Mouse (Mus musculus) MEL (cell line): ENCODE results near the gene Rab44. TPM values are rescaled to one million over a fixed set of nuclear protein-coding genes. Genes with fewer than 3 reads are reported as not detected.

Experiments used
- DNase-seq: peaks from one replicate; pipeline ENCODE4 v3.0.0; 2011; ENCODE audit warnings: low read depth, low spot score
- H3K27ac ChIP-seq: 2 replicates; pipeline ENCODE4 v1.5.1; 2012; ENCODE audit warnings: low read depth, mild to moderate bottlenecking, control low read depth, low read length, moderate library complexity; ENCODE audit not compliant: control insufficient read depth
- H3K27me3 ChIP-seq, 2 experiments: fragments of 150-350 bp in 1 of 2; sonication (generic) in 1 of 2; 2 replicates each; pipeline ENCODE4 v1.6.1; 2012; ENCODE audit warnings: low read length in 2 of 2, mild to moderate bottlenecking in 2 of 2, improper control_type of control experiment in 1 of 2, moderate library complexity in 1 of 2; ENCODE audit not compliant: insufficient read depth in 2 of 2, control insufficient read depth in 1 of 2
- H3K36me3 ChIP-seq, 2 experiments: 2 replicates each; pipeline ENCODE4 v1.6.1; 2012 to 2014; ENCODE audit warnings: low read length in 2 of 2, improper control_type of control experiment in 1 of 2, inconsistent platforms in 1 of 2, mild to moderate bottlenecking in 1 of 2; ENCODE audit not compliant: insufficient read depth in 2 of 2, control insufficient read depth in 1 of 2
- H3K4me1 ChIP-seq, 2 experiments: fragments of 150-350 bp in 1 of 2; sonication (generic) in 1 of 2; 2 replicates each; pipeline ENCODE4 v1.6.1; 2012; ENCODE audit warnings: low read length in 2 of 2, improper control_type of control experiment in 1 of 2, mild to moderate bottlenecking in 1 of 2; ENCODE audit not compliant: insufficient read depth in 2 of 2, control insufficient read depth in 1 of 2
- H3K4me3 ChIP-seq, 2 experiments: fragments of 150-350 bp in 1 of 2; sonication (generic) in 1 of 2; 2 replicates each; pipeline ENCODE4 v1.5.1; 2012; ENCODE audit warnings: low read depth in 2 of 2, low read length in 2 of 2, mild to moderate bottlenecking in 2 of 2, moderate library complexity in 2 of 2, control low read depth in 1 of 2, improper control_type of control experiment in 1 of 2; ENCODE audit not compliant: control insufficient read depth in 1 of 2, insufficient read depth in 1 of 2
- H3K79me2 ChIP-seq: 2 replicates; pipeline ENCODE4 v1.6.1; 2012; ENCODE audit warnings: mild to moderate bottlenecking, low read length, moderate library complexity; ENCODE audit not compliant: control insufficient read depth, poor library complexity, insufficient read depth
- H3K9ac ChIP-seq: 2 replicates; pipeline ENCODE4 v1.6.1; 2012; ENCODE audit warnings: low read depth, mild to moderate bottlenecking, control low read depth, low read length, moderate library complexity; ENCODE audit not compliant: control insufficient read depth, poor library complexity, severe bottlenecking
- H3K9me3 ChIP-seq: fragments of 150-350 bp; sonication (generic); replicated peaks from 2 replicates; pipeline ENCODE4 v1.6.1; 2012; ENCODE audit warnings: mild to moderate bottlenecking, low read length, improper control_type of control experiment, moderate library complexity; ENCODE audit not compliant: insufficient read depth
- BHLHE40 ChIP-seq: IDR thresholded peaks from 2 replicates; pipeline ENCODE4 v1.6.1; 2012; ENCODE audit warnings: low read depth, mild to moderate bottlenecking, inconsistent platforms, low read length, improper control_type of control experiment, borderline replicate concordance
- CTCF ChIP-seq, 3 experiments: IDR thresholded peaks in 2 of 3; conservative IDR thresholded peaks in 1 of 3; 2 replicates each; pipeline ENCODE4 v1.5.1; 2011 to 2012; ENCODE audit warnings: low read length in 3 of 3, low read depth in 2 of 3, mild to moderate bottlenecking in 2 of 3, improper control_type of control experiment in 1 of 3, inconsistent platforms in 1 of 3, mixed read lengths in 1 of 3, moderate library complexity in 1 of 3; ENCODE audit not compliant: control insufficient read depth in 1 of 3, insufficient read depth in 1 of 3, poor library complexity in 1 of 3, severe bottlenecking in 1 of 3
- ELF1 ChIP-seq: IDR thresholded peaks from 2 replicates; pipeline ENCODE4 v1.6.1; 2014; ENCODE audit warnings: low read depth, mild to moderate bottlenecking, inconsistent platforms, low read length, improper control_type of control experiment, moderate library complexity
- ETS1 ChIP-seq: IDR thresholded peaks from 2 replicates; pipeline ENCODE4 v1.6.1; 2012; ENCODE audit warnings: low read depth, mild to moderate bottlenecking, inconsistent platforms, low read length, improper control_type of control experiment, moderate library complexity
- JUND ChIP-seq: IDR thresholded peaks from 2 replicates; pipeline ENCODE4 v1.6.1; 2011; ENCODE audit warnings: low read depth, mild to moderate bottlenecking, improper control_type of control experiment, low read length
- MAX ChIP-seq: IDR thresholded peaks from 2 replicates; pipeline ENCODE4 v1.6.1; 2011; ENCODE audit warnings: low read length, improper control_type of control experiment
- MAZ ChIP-seq: IDR thresholded peaks from 2 replicates; pipeline ENCODE4 v1.6.1; 2012; ENCODE audit warnings: low read depth, mild to moderate bottlenecking, inconsistent platforms, low read length, improper control_type of control experiment
- MYB ChIP-seq: IDR thresholded peaks from 2 replicates; pipeline ENCODE4 v1.6.1; 2011; ENCODE audit warnings: mild to moderate bottlenecking, low read depth, low read length, improper control_type of control experiment
- MYC ChIP-seq: IDR thresholded peaks from 2 replicates; pipeline ENCODE4 v1.6.1; 2011; ENCODE audit warnings: low read depth, mild to moderate bottlenecking, low read length, improper control_type of control experiment, moderate library complexity
- NRF1 ChIP-seq: IDR thresholded peaks from 2 replicates; pipeline ENCODE4 v1.6.1; 2014; ENCODE audit warnings: low read depth, mild to moderate bottlenecking, inconsistent platforms, low read length, improper control_type of control experiment, moderate library complexity; ENCODE audit not compliant: poor library complexity, insufficient read depth, severe bottlenecking
- POLR2A ChIP-seq, 2 experiments: IDR thresholded peaks; 2 replicates each; pipeline ENCODE4 v1.6.1; 2011 to 2012; ENCODE audit warnings: low read length in 2 of 2, mild to moderate bottlenecking in 2 of 2, control low read depth in 1 of 2, improper control_type of control experiment in 1 of 2, low read depth in 1 of 2, moderate library complexity in 1 of 2; ENCODE audit not compliant: control insufficient read depth in 1 of 2, insufficient read depth in 1 of 2, poor library complexity in 1 of 2
- RCOR1 ChIP-seq: IDR thresholded peaks from 2 replicates; pipeline ENCODE4 v1.6.1; 2012; ENCODE audit warnings: low read depth, mild to moderate bottlenecking, inconsistent platforms, low read length, improper control_type of control experiment
- USF1 ChIP-seq: IDR thresholded peaks from 2 replicates; pipeline ENCODE4 v1.6.1; 2014; ENCODE audit warnings: low read depth, mild to moderate bottlenecking, inconsistent platforms, low read length, improper control_type of control experiment, moderate library complexity
- USF2 ChIP-seq, 2 experiments: IDR thresholded peaks; 2 replicates each; pipeline ENCODE4 v1.6.1; 2011 to 2012; ENCODE audit warnings: improper control_type of control experiment in 2 of 2, low read length in 2 of 2, borderline replicate concordance in 1 of 2, inconsistent platforms in 1 of 2, low read depth in 1 of 2, mild to moderate bottlenecking in 1 of 2; ENCODE audit not compliant: insufficient read depth in 1 of 2
- ZC3H11A ChIP-seq: IDR thresholded peaks from 2 replicates; pipeline ENCODE4 v1.6.1; 2012; ENCODE audit warnings: low read depth, mild to moderate bottlenecking, inconsistent platforms, low read length, improper control_type of control experiment
- ZNF384 ChIP-seq: IDR thresholded peaks from 2 replicates; pipeline ENCODE4 v1.6.1; 2012; ENCODE audit warnings: low read depth, mild to moderate bottlenecking, inconsistent platforms, low read length, improper control_type of control experiment
- polyA plus RNA-seq, 2 experiments: library from polyadenylated mRNA; stranded (reverse) in 1 of 2; unstranded in 1 of 2; fragments of >175 nt in 1 of 2; fragments of >200 nt in 1 of 2; gene quantifications; 2 replicates each; pipeline versions ENCODE4 v1.2.1 to v1.2.4; 2012; ENCODE audit warnings: low replicate concordance in 2 of 2, low read depth in 1 of 2; ENCODE audit not compliant: insufficient read length in 2 of 2, insufficient read depth in 1 of 2, missing spikeins in 1 of 2
- total RNA-seq: library from RNA; depleted of rRNA; stranded (reverse); fragments of 300-350 nt; gene quantifications from 2 replicates; pipeline ENCODE4 v1.2.3, GENCODE M21; 2012

Gene Rab44
- total and polyA plus RNA-seq, 3 experiments, result 7.0 to 9.5 TPM; not detected in 1

DNA sequence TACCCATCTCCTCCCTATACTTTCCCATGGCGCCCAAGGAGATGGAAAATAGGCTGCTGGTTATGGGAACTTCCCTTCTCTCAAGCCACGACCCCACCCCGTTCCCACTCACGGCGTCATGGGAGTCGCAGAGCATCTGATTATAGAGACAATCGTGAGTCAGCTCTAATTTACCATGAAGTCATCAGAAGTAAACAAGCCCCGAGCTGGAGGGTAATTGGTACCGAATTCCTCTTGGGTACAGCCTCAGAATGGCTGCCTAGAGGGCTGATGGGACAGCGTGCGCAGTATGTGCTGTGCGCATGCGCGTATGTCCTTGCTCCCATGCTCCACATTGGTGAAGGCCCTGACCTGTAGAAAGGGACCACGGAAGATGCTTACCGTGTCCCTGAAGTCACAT is 42.5 kb downstream of the Rab44 start:
- no peak for TF ChIP-seq MYB
- no peak for TF ChIP-seq USF2 (IDR thresholded peaks at IDR 0.05; ENCODE audit: borderline replicate concordance in 1 of 2, insufficient read depth in 1 of 2, low read depth in 1 of 2, low read length in 2 of 2)
- TF ChIP-seq MYC, result no peak
- no peak for TF ChIP-seq CTCF (IDR thresholded peaks at IDR 0.05 in 2 of 3, conservative IDR thresholded peaks at IDR 0.05 in 1 of 3; ENCODE audit: control insufficient read depth in 1 of 3, insufficient read depth in 1 of 3, low read depth in 2 of 3, low read length in 3 of 3, poor library complexity in 1 of 3, severe bottlenecking in 1 of 3)
- no peak for TF ChIP-seq ZNF384
- TF ChIP-seq ZC3H11A, result no peak
- no peak for TF ChIP-seq POLR2A (IDR thresholded peaks at IDR 0.05; ENCODE audit: control insufficient read depth in 1 of 2, insufficient read depth in 1 of 2, low read depth in 1 of 2, low read length in 2 of 2, poor library complexity in 1 of 2)
- peak; percentile 66; the same call in 1 of the 2 replicates for TF ChIP-seq ETS1
- Histone ChIP-seq H3K27ac (no peak overlapping the region), H3K27me3 (no peaks in the 10 kb centered on the region), H3K4me3 (no peak overlapping the region), H3K9me3 (no peaks in the 10 kb centered on the region), H3K79me2 (no peaks in the 10 kb centered on the region), H3K36me3 (peaks cover 0 to 7% of the 10 kb centered on the region in 2 experiments; a peak in 2 of 4 replicates), H3K9ac (no peak overlapping the region), H3K4me1 (peaks cover 6 to 26% of the 10 kb centered on the region in 2 experiments)
- peak; percentile 28 for DNase-seq

DNA sequence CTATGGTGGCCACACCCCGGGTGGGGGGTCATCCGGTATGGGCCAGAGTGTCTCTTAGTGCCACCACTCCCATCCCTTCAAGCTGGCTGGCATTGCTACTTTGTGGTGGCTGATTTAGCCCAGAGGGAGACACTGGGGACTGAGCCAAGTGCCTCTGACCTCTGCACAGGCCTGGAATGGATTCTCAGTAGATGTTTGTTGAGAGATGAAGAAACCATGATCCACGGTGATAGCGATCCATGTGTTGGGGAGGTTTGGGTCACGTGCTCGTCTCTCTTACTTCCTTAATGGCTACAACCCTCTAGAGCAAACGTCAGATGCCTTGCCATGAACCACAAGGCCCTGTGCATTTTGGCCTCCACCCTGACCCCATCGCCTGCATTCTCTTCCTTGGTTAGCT is 42.9 kb downstream of the Rab44 start:
- Histone ChIP-seq H3K9me3 (no peaks in the 10 kb centered on the region), H3K79me2 (no peaks in the 10 kb centered on the region), H3K36me3 (peaks cover 0 to 7% of the 10 kb centered on the region in 2 experiments; a peak in 2 of 4 replicates), H3K4me3 (no peak overlapping the region), H3K27me3 (no peaks in the 10 kb centered on the region), H3K4me1 (peaks cover 6 to 26% of the 10 kb centered on the region in 2 experiments), H3K9ac (no peak overlapping the region), H3K27ac (no peak overlapping the region)
- TF ChIP-seq BHLHE40 (peak; percentile 52; the same call in 1 of the 2 replicates), RCOR1 (no peak), USF1 (peak; percentile 89), MAX (peak; percentile 72), USF2 (IDR thresholded peaks at IDR 0.05; ENCODE audit: borderline replicate concordance in 1 of 2, insufficient read depth in 1 of 2, low read depth in 1 of 2, low read length in 2 of 2) (peak in 1 of 2 experiments; percentile 39; a peak in 1 of 4 replicates)
- no peak for DNase-seq

DNA sequence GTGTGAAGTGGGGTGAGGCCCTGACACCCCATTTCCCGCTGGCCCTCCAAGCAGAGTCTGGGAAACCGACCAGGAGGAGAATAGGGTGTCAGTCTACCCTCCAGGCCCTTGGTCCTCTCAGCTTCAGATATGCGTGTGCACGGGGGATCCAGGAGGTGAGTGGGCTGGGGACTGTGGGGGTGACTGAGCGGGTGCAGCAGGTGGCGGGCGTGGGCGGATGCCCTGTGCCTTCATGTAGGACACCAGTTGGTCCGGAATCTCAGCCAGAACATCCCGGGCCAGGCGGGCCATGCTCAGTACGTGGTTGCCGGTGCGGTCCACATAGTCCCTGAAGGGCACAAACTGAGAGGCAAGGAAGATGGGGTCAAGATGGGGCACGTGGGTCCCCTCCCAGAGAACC is 45.0 kb downstream of the Rab44 start:
- no peak overlapping the region for H3K27ac ChIP-seq
- H3K27me3 ChIP-seq, result no peaks in the 10 kb centered on the region
- peaks cover 0 to 7% of the 10 kb centered on the region in 2 experiments; a peak in 2 of 4 replicates for H3K36me3 ChIP-seq
- H3K9me3 ChIP-seq, result no peaks in the 10 kb centered on the region
- H3K4me1 ChIP-seq, result peaks cover 8 to 35% of the 10 kb centered on the region in 2 experiments
- no peak overlapping the region for H3K9ac ChIP-seq
- no peaks in the 10 kb centered on the region for H3K79me2 ChIP-seq
- no peak for DNase-seq
- no peak for TF ChIP-seq MAZ
- TF ChIP-seq JUND, result no peak
- TF ChIP-seq MAX, result no peak
- TF ChIP-seq NRF1, result no peak
- TF ChIP-seq ETS1, result no peak
- TF ChIP-seq USF1, result no peak
- TF ChIP-seq ELF1, result no peak
- H3K4me3 ChIP-seq, result no peak overlapping the region
